Mouse (Mus musculus): ENCODE data around the gene Fnip1. TPM values are rescaled to one million over a fixed set of nuclear protein-coding genes. Genes with fewer than 3 reads are reported as not detected.

Gene Fnip1
- polyA plus RNA-seq, 1 experiment from 2014 or later, result 8.3 TPM

DNA sequence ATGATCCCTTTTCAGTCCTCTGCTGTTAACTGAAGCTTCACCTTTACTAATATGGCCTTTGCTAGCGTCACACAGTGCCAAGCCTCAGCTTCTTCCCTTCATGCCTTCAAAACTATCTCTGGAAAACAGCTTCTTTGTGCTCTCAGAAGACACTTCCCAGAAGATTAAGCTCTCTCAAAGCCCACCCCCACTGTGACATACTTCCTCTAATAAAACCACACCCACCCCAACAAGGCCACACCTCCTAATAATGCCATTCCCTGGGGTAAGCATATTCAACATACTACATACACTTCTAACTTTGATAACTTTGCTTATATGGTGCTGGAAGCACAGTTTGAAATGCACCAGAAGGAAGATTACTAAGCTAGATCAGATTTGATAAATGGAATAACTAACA, 92.9 kb downstream of the Fnip1 start:
- 92% methylated on average over 1 of the region's 1 CpGs for WGBS
- Histone ChIP-seq H3K27me3 (ENCODE audit: insufficient read depth, low read length) (no peaks in the 10 kb centered on the region), H3K36me3 (ENCODE audit: insufficient read depth, low read length) (no peaks in the 10 kb centered on the region)

GRCm38 (mm10) chr11:54533834-54534233, 95.8 kb downstream of the Fnip1 start:
- H3K4me2 ChIP-seq (ENCODE audit: low read length), result no peak overlapping the region
- TF ChIP-seq CTCF (IDR thresholded peaks at IDR 0.05; ENCODE audit: low read depth), result no peak
- no peaks in the 10 kb centered on the region for H3K27me3 ChIP-seq (ENCODE audit: insufficient read depth, low read length)
- WGBS, result 68% methylated on average over 2 of the region's 2 CpGs
- H3K4me1 ChIP-seq (replicated peaks; ENCODE audit: insufficient read depth, low read length), result peaks cover 9% of the 10 kb centered on the region
- no peak overlapping the region for H3K27ac ChIP-seq
- DNase-seq (ENCODE audit: low spot score), result no peak
- no peak for ATAC-seq (replicated peaks; ENCODE audit: low FRiP score, low read depth)
- H3K4me3 ChIP-seq (replicated peaks; ENCODE audit: low read depth, low read length), result no peak overlapping the region
- H3K9ac ChIP-seq (ENCODE audit: low read depth, low read length), result no peak overlapping the region
- H3K36me3 ChIP-seq (ENCODE audit: insufficient read depth, low read length), result no peaks in the 10 kb centered on the region
- no peaks in the 10 kb centered on the region for H3K9me3 ChIP-seq (replicated peaks; ENCODE audit: low read length)

More for the DNA sequence above, 92.9 kb downstream of the Fnip1 start:
- no peak for DNase-seq (ENCODE audit: low spot score)
- no peak for TF ChIP-seq CTCF (IDR thresholded peaks at IDR 0.05; ENCODE audit: low read depth)
- H3K4me2 ChIP-seq (ENCODE audit: low read length), result no peak overlapping the region
- H3K27ac ChIP-seq, result peak overlapping the region; percentile 69; the same call in 1 of the 2 replicates
- no peak for ATAC-seq (replicated peaks; ENCODE audit: low FRiP score, low read depth)
- H3K9ac ChIP-seq (ENCODE audit: low read depth, low read length), result no peak overlapping the region
- H3K4me1 ChIP-seq (replicated peaks; ENCODE audit: insufficient read depth, low read length), result peaks cover 16% of the 10 kb centered on the region
- H3K4me3 ChIP-seq (replicated peaks; ENCODE audit: low read depth, low read length), result no peak overlapping the region
- H3K9me3 ChIP-seq (replicated peaks; ENCODE audit: low read length), result no peaks in the 10 kb centered on the region

GRCm38 (mm10) chr11:54534871-54535270, 96.9 kb downstream of the Fnip1 start:
- Histone ChIP-seq H3K27ac (no peak overlapping the region), H3K4me2 (ENCODE audit: low read length) (no peak overlapping the region), H3K4me1 (replicated peaks; ENCODE audit: insufficient read depth, low read length) (peaks cover 9% of the 10 kb centered on the region), H3K9me3 (replicated peaks; ENCODE audit: low read length) (no peaks in the 10 kb centered on the region), H3K4me3 (replicated peaks; ENCODE audit: low read depth, low read length) (no peak overlapping the region), H3K9ac (ENCODE audit: low read depth, low read length) (no peak overlapping the region), H3K36me3 (ENCODE audit: insufficient read depth, low read length) (no peaks in the 10 kb centered on the region), H3K27me3 (ENCODE audit: insufficient read depth, low read length) (no peaks in the 10 kb centered on the region)
- TF ChIP-seq CTCF (IDR thresholded peaks at IDR 0.05; ENCODE audit: low read depth), result peak; percentile 94
- DNase-seq (ENCODE audit: low spot score) (peak; percentile 78), ATAC-seq (replicated peaks; ENCODE audit: low FRiP score, low read depth) (no peak)
- 55% methylated on average over 6 of the region's 6 CpGs for WGBS

DNA sequence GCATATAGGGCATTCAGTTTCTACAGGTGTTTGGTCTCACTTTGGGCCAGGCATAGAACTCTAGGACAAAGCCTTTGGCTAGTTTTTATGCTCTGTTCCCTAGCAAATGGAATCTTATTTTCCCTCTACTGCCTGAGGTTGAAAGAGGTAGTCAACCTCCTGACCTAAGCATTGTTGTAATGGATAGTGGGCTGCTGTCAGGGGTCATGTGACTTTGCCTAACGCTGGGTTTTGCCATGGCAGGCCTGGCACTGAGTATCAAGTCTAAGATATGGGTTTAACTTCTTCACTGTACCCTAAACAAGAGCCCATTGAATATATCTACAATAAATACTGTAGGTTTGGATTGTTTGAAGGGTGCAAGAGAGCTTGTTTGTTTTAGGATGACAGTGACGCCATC, 101.0 kb downstream of the Fnip1 start:
- DNase-seq (ENCODE audit: low spot score), result no peak
- Histone ChIP-seq H3K27me3 (ENCODE audit: insufficient read depth, low read length) (no peaks in the 10 kb centered on the region), H3K4me2 (ENCODE audit: low read length) (no peak overlapping the region), H3K9me3 (replicated peaks; ENCODE audit: low read length) (no peaks in the 10 kb centered on the region), H3K27ac (no peak overlapping the region), H3K36me3 (ENCODE audit: insufficient read depth, low read length) (no peaks in the 10 kb centered on the region), H3K9ac (ENCODE audit: low read depth, low read length) (no peak overlapping the region), H3K4me1 (replicated peaks; ENCODE audit: insufficient read depth, low read length) (no peaks in the 10 kb centered on the region), H3K4me3 (replicated peaks; ENCODE audit: low read depth, low read length) (no peak overlapping the region)
- no peak for TF ChIP-seq CTCF (IDR thresholded peaks at IDR 0.05; ENCODE audit: low read depth)
- ATAC-seq (replicated peaks; ENCODE audit: low FRiP score, low read depth), result no peak
- WGBS, result 58% methylated on average over 2 of the region's 2 CpGs

DNA sequence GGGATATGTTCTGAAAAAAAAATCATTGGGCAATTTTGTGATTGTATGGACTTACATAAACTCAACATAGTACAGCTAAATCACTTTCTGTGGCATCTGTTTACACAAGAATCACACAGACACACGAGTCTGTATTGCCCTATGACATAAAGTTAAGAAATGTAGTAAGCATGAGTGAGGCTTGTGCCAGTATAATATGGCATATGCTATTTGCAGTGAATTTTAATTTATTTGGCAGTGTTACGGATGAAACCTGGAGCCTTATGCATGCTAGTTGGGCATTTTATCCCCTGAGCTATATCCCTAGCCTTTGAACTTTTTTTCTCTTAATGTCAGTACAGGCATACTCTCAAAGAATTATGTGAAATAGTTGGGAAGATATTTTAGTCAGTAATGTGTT, 101.5 kb downstream of the Fnip1 start:
- Histone ChIP-seq H3K27me3 (ENCODE audit: insufficient read depth, low read length) (no peaks in the 10 kb centered on the region), H3K9ac (ENCODE audit: low read depth, low read length) (no peak overlapping the region), H3K4me3 (replicated peaks; ENCODE audit: low read depth, low read length) (no peak overlapping the region), H3K27ac (no peak overlapping the region), H3K36me3 (ENCODE audit: insufficient read depth, low read length) (no peaks in the 10 kb centered on the region), H3K4me1 (replicated peaks; ENCODE audit: insufficient read depth, low read length) (no peaks in the 10 kb centered on the region), H3K4me2 (ENCODE audit: low read length) (no peak overlapping the region), H3K9me3 (replicated peaks; ENCODE audit: low read length) (no peaks in the 10 kb centered on the region)
- DNase-seq (ENCODE audit: low spot score) (no peak), ATAC-seq (replicated peaks; ENCODE audit: low FRiP score, low read depth) (no peak)
- no peak for TF ChIP-seq CTCF (IDR thresholded peaks at IDR 0.05; ENCODE audit: low read depth)
- 68% methylated on average over 2 of the region's 2 CpGs for WGBS

DNA sequence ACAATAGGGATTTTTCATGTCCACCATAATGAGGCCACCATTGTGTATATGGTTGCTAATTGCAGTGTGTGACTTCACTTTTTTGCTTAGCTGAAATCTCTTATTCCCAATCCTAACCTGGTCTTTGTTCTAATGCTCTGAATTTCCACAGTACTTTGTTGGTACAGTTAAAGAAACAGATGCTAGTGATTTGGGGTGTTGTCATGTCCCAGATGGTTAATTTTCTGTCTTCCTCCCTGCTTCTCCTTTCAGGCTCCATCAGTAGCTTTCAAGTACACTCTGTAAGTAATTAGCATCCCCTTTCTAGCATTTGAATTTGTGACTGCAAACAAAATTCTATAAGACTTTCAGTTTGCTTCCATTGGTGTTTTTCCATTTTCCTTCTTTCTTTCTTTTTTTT, 102.3 kb downstream of the Fnip1 start:
- no peaks in the 10 kb centered on the region for H3K27me3 ChIP-seq (ENCODE audit: insufficient read depth, low read length)
- no peaks in the 10 kb centered on the region for H3K4me1 ChIP-seq (replicated peaks; ENCODE audit: insufficient read depth, low read length)
- DNase-seq (ENCODE audit: low spot score) (no peak), ATAC-seq (replicated peaks; ENCODE audit: low FRiP score, low read depth) (no peak)
- TF ChIP-seq CTCF (IDR thresholded peaks at IDR 0.05; ENCODE audit: low read depth), result no peak
- H3K9me3 ChIP-seq (replicated peaks; ENCODE audit: low read length), result no peaks in the 10 kb centered on the region
- H3K9ac ChIP-seq (ENCODE audit: low read depth, low read length), result no peak overlapping the region
- H3K4me3 ChIP-seq (replicated peaks; ENCODE audit: low read depth, low read length), result no peak overlapping the region
- H3K36me3 ChIP-seq (ENCODE audit: insufficient read depth, low read length), result no peaks in the 10 kb centered on the region
- H3K27ac ChIP-seq, result no peak overlapping the region
- no peak overlapping the region for H3K4me2 ChIP-seq (ENCODE audit: low read length)

DNA sequence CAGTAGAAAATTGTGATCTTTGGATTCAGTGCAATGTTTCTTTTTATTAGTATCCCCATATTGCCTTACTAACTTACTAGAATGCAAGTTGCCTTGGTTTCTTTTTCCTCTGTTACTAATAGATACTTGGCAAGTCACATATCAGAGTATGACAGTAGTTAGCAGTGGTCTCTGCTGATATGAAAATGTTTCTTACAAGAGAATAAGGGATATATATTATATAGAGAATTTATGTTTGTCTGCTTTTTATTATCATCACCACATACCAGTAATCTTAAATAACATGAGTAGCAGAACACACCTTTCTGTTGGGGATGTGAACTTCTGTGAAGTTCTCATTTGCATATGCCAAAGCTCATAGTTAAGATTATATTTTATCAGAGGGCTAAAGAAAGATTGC, 104.4 kb downstream of the Fnip1 start:
- Histone ChIP-seq H3K4me3 (replicated peaks; ENCODE audit: low read depth, low read length) (no peak overlapping the region), H3K4me1 (replicated peaks; ENCODE audit: insufficient read depth, low read length) (no peaks in the 10 kb centered on the region), H3K9ac (ENCODE audit: low read depth, low read length) (no peak overlapping the region), H3K36me3 (ENCODE audit: insufficient read depth, low read length) (no peaks in the 10 kb centered on the region), H3K27me3 (ENCODE audit: insufficient read depth, low read length) (no peaks in the 10 kb centered on the region), H3K9me3 (replicated peaks; ENCODE audit: low read length) (no peaks in the 10 kb centered on the region), H3K4me2 (ENCODE audit: low read length) (no peak overlapping the region), H3K27ac (no peak overlapping the region)
- ATAC-seq (replicated peaks; ENCODE audit: low FRiP score, low read depth) (no peak), DNase-seq (ENCODE audit: low spot score) (no peak)
- no peak for TF ChIP-seq CTCF (IDR thresholded peaks at IDR 0.05; ENCODE audit: low read depth)
